Mouse (Mus musculus): ENCODE data around the gene Fblim1. TPM values are rescaled to one million over a fixed set of nuclear protein-coding genes. Genes with fewer than 3 reads are reported as not detected.

Gene Fblim1
- polyA plus RNA-seq, 1 experiment from 2014 or later, result 1.8 TPM

DNA sequence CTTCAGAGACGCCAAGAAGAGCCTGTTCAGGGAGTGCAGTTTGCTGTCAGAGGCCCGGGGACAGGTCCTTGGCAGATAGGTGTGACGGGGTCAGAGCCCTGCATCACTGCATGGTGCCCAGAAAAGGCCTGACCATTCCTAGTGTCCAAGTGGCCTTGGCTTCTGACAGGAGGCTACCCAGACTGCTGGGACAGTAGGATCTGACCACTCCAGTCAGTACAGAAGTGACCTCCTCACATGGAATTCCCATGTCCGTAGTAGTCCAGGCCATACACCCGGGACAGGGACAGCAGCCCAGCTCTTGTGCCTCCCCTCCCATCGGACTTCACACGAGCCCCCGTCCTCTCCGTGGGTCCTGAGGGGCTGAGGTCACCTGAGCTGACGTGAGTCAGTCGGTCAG lies 24.1 kb upstream of the Fblim1 start:
- H3K4me2 ChIP-seq (ENCODE audit: low read depth, low read length), result no peak overlapping the region
- H3K9ac ChIP-seq (replicated peaks), result no peak overlapping the region
- H3K9me3 ChIP-seq (ENCODE audit: low read length), result no peaks in the 10 kb centered on the region
- TF ChIP-seq CTCF (IDR thresholded peaks at IDR 0.05; ENCODE audit: low read depth) (no peak), EP300 (IDR thresholded peaks at IDR 0.05; ENCODE audit: low read depth) (no peak)
- 0 out of 2 replicates have a peak, but pooled peaks cover 3% of the 10 kb centered on the region for H3K4me1 ChIP-seq (ENCODE audit: insufficient read depth)
- whole genome bisulfite sequencing (ENCODE audit: insufficient replicate concordance), result 90% methylated on average over 11 of the region's 11 CpGs
- H3K4me3 ChIP-seq (ENCODE audit: low read depth, low read length), result no peak overlapping the region
- H3K27ac ChIP-seq (ENCODE audit: low read depth), result no peak overlapping the region
- H3K36me3 ChIP-seq (replicated peaks; ENCODE audit: insufficient read depth, low read length), result peaks cover 55% of the 10 kb centered on the region
- H3K27me3 ChIP-seq (ENCODE audit: insufficient read depth, low read length), result no peaks in the 10 kb centered on the region
- no peak for DNase-seq
- ATAC-seq, result no peak

DNA sequence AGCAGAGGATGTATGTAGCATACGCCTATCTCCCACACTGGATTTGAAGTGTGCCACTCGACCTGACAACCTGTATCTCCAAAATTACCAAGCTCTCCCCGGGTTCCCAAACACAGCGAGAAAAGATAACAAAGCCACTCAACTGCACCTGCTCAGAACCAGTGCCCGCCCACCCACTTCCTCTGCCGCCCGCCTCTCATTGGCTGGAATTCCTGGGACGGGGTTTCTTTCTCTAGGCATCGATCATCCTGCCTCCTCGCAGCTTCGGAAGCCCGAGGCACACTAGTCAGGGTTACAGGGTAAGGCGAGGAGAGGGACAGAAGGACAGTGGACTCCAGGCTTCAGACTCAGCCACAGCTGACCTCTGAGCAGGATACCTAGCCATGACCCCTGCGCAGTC lies 22.8 kb upstream of the Fblim1 start:
- DNase-seq, result no peak
- Histone ChIP-seq H3K4me1 (ENCODE audit: insufficient read depth) (peaks cover 4% of the 10 kb centered on the region; the same call in 1 of the 2 replicates), H3K9ac (replicated peaks) (no peak overlapping the region), H3K4me3 (ENCODE audit: low read depth, low read length) (no peak overlapping the region), H3K36me3 (replicated peaks; ENCODE audit: insufficient read depth, low read length) (peaks cover 55% of the 10 kb centered on the region), H3K4me2 (ENCODE audit: low read depth, low read length) (no peak overlapping the region), H3K27me3 (ENCODE audit: insufficient read depth, low read length) (no peaks in the 10 kb centered on the region), H3K27ac (ENCODE audit: low read depth) (no peak overlapping the region), H3K9me3 (ENCODE audit: low read length) (no peaks in the 10 kb centered on the region)
- WGBS (ENCODE audit: insufficient replicate concordance), result 79% methylated on average over 14 of the region's 14 CpGs
- no peak for ATAC-seq
- TF ChIP-seq CTCF (IDR thresholded peaks at IDR 0.05; ENCODE audit: low read depth) (no peak), EP300 (IDR thresholded peaks at IDR 0.05; ENCODE audit: low read depth) (no peak)

DNA sequence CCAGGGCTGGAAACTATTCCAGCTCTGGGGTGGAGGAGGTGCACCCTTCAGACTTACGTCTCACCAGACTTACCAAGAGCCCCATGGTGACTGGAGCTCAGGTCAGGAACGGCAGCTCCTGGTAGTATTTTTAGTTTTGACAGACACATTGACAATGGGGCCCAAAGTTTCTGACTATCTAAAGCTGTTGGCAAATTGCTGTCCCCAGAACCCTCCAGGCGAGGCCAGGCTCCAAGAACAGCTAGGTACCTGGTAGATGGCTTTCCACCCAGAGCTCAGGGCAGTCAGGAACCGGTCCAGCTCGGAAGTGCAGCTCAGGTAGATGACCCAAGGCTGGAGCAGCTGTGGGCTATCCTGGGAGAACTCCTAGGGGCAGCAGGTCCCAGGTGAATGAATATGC lies 21.6 kb upstream of the Fblim1 start:
- Histone ChIP-seq H3K36me3 (replicated peaks; ENCODE audit: insufficient read depth, low read length) (peaks cover 49% of the 10 kb centered on the region), H3K4me1 (ENCODE audit: insufficient read depth) (peaks cover 10% of the 10 kb centered on the region), H3K4me2 (ENCODE audit: low read depth, low read length) (no peak overlapping the region), H3K4me3 (ENCODE audit: low read depth, low read length) (no peak overlapping the region), H3K27ac (ENCODE audit: low read depth) (no peak overlapping the region), H3K9ac (replicated peaks) (no peak overlapping the region), H3K9me3 (ENCODE audit: low read length) (no peaks in the 10 kb centered on the region), H3K27me3 (ENCODE audit: insufficient read depth, low read length) (no peaks in the 10 kb centered on the region)
- no peak for ATAC-seq
- TF ChIP-seq EP300 (IDR thresholded peaks at IDR 0.05; ENCODE audit: low read depth) (no peak), CTCF (IDR thresholded peaks at IDR 0.05; ENCODE audit: low read depth) (no peak)
- DNase-seq, result no peak
- WGBS (ENCODE audit: insufficient replicate concordance), result 89% methylated on average over 5 of the region's 5 CpGs

DNA sequence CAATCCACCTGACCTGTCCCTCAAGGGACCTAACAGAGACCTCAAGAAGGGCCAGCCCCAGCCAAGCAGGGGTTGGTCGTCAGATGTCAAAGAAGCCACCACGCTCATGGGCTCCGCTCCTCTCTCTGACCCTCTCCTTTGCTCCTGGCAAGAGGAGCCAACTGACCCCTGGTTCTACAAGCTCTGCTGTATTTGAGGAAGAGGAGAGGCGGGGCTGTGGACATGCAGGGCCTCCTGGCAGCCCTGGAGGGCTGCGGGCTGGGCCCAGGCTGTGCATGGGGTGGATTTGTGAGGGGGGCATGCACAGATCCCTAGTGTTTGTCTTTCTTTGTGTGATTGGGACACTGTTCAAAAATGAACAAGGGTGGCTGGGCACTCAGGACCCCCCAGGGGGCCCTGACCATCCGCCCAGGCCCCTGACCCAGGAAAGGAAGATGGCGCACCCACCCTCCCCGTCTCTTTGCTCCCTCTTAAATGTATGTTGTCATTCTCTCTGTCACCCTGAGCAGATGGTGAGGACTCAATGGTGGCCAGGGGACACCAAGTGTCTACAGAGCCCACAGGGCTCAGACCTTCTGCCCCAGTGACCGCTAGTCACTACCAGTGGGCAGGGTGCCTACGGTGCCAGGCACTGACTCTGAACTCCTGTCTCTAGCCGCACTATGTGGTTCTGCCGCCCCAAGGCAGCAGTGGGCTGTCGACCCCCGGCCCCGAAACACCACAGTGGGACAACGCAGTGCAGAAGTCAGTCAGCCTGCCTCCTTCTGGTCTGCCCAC lies 20.1 kb upstream of the Fblim1 start:
- H3K9ac ChIP-seq (replicated peaks), result no peak overlapping the region
- H3K4me3 ChIP-seq (ENCODE audit: low read depth, low read length), result no peak overlapping the region
- ATAC-seq (no peak), DNase-seq (no peak)
- H3K36me3 ChIP-seq (replicated peaks; ENCODE audit: insufficient read depth, low read length), result peaks cover 33% of the 10 kb centered on the region
- no peak for TF ChIP-seq EP300 (IDR thresholded peaks at IDR 0.05; ENCODE audit: low read depth)
- TF ChIP-seq CTCF (IDR thresholded peaks at IDR 0.05; ENCODE audit: low read depth), result no peak
- peaks cover 10% of the 10 kb centered on the region for H3K4me1 ChIP-seq (ENCODE audit: insufficient read depth)
- no peaks in the 10 kb centered on the region for H3K27me3 ChIP-seq (ENCODE audit: insufficient read depth, low read length)
- no peak overlapping the region for H3K27ac ChIP-seq (ENCODE audit: low read depth)
- WGBS (ENCODE audit: insufficient replicate concordance), result 83% methylated on average over 16 of the region's 16 CpGs
- H3K9me3 ChIP-seq (ENCODE audit: low read length), result no peaks in the 10 kb centered on the region
- no peak overlapping the region for H3K4me2 ChIP-seq (ENCODE audit: low read depth, low read length)

DNA sequence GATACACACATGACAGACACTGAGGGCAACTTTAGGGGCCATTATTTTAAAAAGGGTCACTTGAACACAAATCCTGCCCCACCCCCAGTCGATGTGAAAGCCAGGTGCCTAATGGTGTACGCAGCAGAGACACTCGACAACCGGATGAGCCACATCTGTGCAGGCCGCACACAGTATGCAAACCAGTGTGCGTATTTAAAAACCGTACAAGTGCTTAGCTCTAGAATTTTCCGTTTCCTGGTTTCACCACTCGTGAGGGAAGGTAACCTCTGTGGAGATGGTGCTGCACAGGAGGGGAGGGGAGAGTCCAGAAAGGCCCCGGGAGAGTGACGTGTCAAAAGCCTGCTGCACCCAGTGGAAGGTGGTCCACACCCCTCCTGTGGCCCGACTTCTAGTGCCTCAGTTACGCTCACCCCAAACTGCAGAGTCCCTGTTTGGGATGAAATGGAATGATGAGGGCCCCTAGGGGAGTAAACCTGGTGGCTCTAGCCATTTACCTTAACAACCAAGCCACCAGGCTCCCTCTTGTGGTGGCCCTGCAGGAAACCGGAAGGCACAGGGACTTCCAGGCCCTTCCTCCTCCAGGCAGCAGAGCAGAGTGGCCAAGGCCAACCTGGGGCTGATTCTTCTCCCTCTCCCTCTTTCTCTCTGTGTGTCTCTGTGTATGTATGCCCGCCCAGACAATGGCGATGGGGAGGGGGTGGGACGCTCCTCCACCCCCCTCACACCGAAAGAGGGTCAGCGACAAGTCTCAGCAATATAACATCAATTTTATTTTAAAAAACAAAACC lies 19.3 kb upstream of the Fblim1 start:
- Histone ChIP-seq H3K27ac (ENCODE audit: low read depth) (no peak overlapping the region), H3K36me3 (replicated peaks; ENCODE audit: insufficient read depth, low read length) (peaks cover 31% of the 10 kb centered on the region), H3K4me2 (ENCODE audit: low read depth, low read length) (no peak overlapping the region), H3K4me3 (ENCODE audit: low read depth, low read length) (no peak overlapping the region), H3K9me3 (ENCODE audit: low read length) (no peaks in the 10 kb centered on the region), H3K9ac (replicated peaks) (no peak overlapping the region), H3K4me1 (ENCODE audit: insufficient read depth) (peaks cover 10% of the 10 kb centered on the region), H3K27me3 (ENCODE audit: insufficient read depth, low read length) (no peaks in the 10 kb centered on the region)
- WGBS (ENCODE audit: insufficient replicate concordance), result 69% methylated on average over 19 of the region's 19 CpGs
- peak; percentile 64 for DNase-seq
- no peak for ATAC-seq
- TF ChIP-seq EP300 (IDR thresholded peaks at IDR 0.05; ENCODE audit: low read depth) (no peak), CTCF (IDR thresholded peaks at IDR 0.05; ENCODE audit: low read depth) (peak; percentile 72)

DNA sequence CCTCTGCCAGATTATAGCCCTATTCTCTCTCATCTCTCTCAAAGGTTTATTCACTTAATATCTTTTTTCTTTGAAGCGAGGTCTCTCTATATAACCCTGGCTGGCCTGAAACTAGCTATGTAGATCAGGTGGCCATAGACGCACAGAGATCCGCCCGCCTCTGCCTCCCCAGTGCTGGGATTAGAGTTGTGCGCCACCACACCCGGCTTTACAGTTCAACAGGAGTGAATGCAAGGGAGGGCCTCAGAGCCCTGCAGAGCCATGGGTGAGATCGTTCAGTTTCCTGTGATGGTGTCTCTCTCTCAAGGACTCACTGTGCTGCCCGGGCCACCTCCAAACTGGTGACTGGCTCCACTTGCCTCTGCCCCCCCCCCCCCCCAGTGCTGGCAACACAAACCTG lies 18.2 kb upstream of the Fblim1 start:
- 80% methylated on average over 8 of the region's 8 CpGs for WGBS (ENCODE audit: insufficient replicate concordance)
- H3K27ac ChIP-seq (ENCODE audit: low read depth), result peak overlapping the region; percentile 81
- H3K4me3 ChIP-seq (ENCODE audit: low read depth, low read length), result no peak overlapping the region
- DNase-seq, result no peak
- TF ChIP-seq CTCF (IDR thresholded peaks at IDR 0.05; ENCODE audit: low read depth) (no peak), EP300 (IDR thresholded peaks at IDR 0.05; ENCODE audit: low read depth) (no peak)
- H3K9me3 ChIP-seq (ENCODE audit: low read length), result no peaks in the 10 kb centered on the region
- H3K27me3 ChIP-seq (ENCODE audit: insufficient read depth, low read length), result no peaks in the 10 kb centered on the region
- H3K36me3 ChIP-seq (replicated peaks; ENCODE audit: insufficient read depth, low read length), result peaks cover 22% of the 10 kb centered on the region
- peak; percentile 11; the same call in 1 of the 2 replicates for ATAC-seq
- no peak overlapping the region for H3K4me2 ChIP-seq (ENCODE audit: low read depth, low read length)
- no peak overlapping the region for H3K9ac ChIP-seq (replicated peaks)
- H3K4me1 ChIP-seq (ENCODE audit: insufficient read depth), result peaks cover 10% of the 10 kb centered on the region

All from liver, postnatal 0 days (tissue).